Mouse (Mus musculus) left cerebral cortex, postnatal 25 days (tissue): Measurements from ENCODE around the gene Klf12. TPM values are rescaled to one million over a fixed set of nuclear protein-coding genes. Genes with fewer than 3 reads are reported as not detected.

Experiments used
- DNase-seq, 2 experiments: peaks; one replicate each; pipeline ENCODE4 v3.0.0; 2022; ENCODE audit warnings: low spot score in 2 of 2, mixed read lengths in 1 of 2
- intact Hi-C: fragments of 180-260 bp; cut with DNase I; formaldehyde crosslinking; loops from one replicate; pipeline ENCODE4 v1.15.1; 2025
- total RNA-seq, 2 experiments: library from RNA; stranded (reverse); gene quantifications; 2 replicates each; pipeline ENCODE4 v1.2.3; 2021

Klf12 gene
- total RNA-seq, 2 experiments from 2014 or later, result 45.1 to 51.3 TPM

- DNase-seq, result no peak
- intact Hi-C loops, result no loop called here
Measured at GRCm38 (mm10) chr14:99826713-99827112, 457.8 kb downstream of the Klf12 start.
